Mouse (Mus musculus): Measurements from ENCODE around the gene Cox14. TPM values are rescaled to one million over a fixed set of nuclear protein-coding genes. Genes with fewer than 3 reads are reported as not detected.

Cox14 gene
- 210 TPM for polyA plus RNA-seq (2012; fragmentation: generic; extraction: Trizol)
- long read RNA-seq, experiment 1, transcript Cox14-201 (2 exons, 723 nt) = major isoform, 159 of 168 reads
- long read RNA-seq, experiment 1, partial matches to known transcripts = 6 of 168 reads
- long read RNA-seq, experiment 1, other reads (novel, unspliced or antisense) = 3 of 168 reads
- long read RNA-seq, experiment 2, transcript Cox14-201 (2 exons, 723 nt) = major isoform, 7 of 7 reads
- long read RNA-seq, experiment 2, partial matches to known transcripts = 0 of 7 reads
- long read RNA-seq, experiment 2, other reads (novel, unspliced or antisense) = 0 of 7 reads

- peaks cover 20% of the 10 kb centered on the region for H3K79me3 ChIP-seq (ENCODE audit: low read depth)
- TF ChIP-seq CEBPB (IDR thresholded peaks at IDR 0.05; ENCODE audit: low read depth) (no peak), USF1 (IDR thresholded peaks at IDR 0.05; ENCODE audit: low read depth) (no peak), CTCF (IDR thresholded peaks at IDR 0.05; ENCODE audit: control insufficient read depth, insufficient read depth, insufficient read length) (peak; percentile 95), MYOG (IDR thresholded peaks at IDR 0.05; ENCODE audit: control insufficient read depth, extremely low read depth, insufficient read length) (no peak), MAX (IDR thresholded peaks at IDR 0.05) (peak; percentile 59)
- H3K36me3 ChIP-seq (ENCODE audit: control insufficient read depth, insufficient read depth) = peaks cover 21% of the 10 kb centered on the region
Measured at GRCm38 (mm10) chr15:99725341-99726155, at the start of gene Cox14. Cox14 (plus strand) TSS chr15:99725618.

GRCm38 (mm10) chr15:99677089-99677488 is 48.3 kb upstream of the Cox14 start:
- H3K79me3 ChIP-seq (ENCODE audit: low read depth) = no peaks in the 10 kb centered on the region
- no peak overlapping the region for H3ac ChIP-seq (ENCODE audit: control insufficient read depth, insufficient read length, low read depth)
- no peak overlapping the region for H3K4me3 ChIP-seq (ENCODE audit: insufficient read depth, poor library complexity, severe bottlenecking)
- peaks cover 26% of the 10 kb centered on the region for H3K27me3 ChIP-seq (ENCODE audit: control insufficient read depth, insufficient read depth, insufficient read length)
- TF ChIP-seq MAX (IDR thresholded peaks at IDR 0.05) (no peak), MYOG (IDR thresholded peaks at IDR 0.05; ENCODE audit: control insufficient read depth, extremely low read depth, insufficient read length) (no peak), USF1 (IDR thresholded peaks at IDR 0.05; ENCODE audit: low read depth) (no peak), CTCF (IDR thresholded peaks at IDR 0.05; ENCODE audit: control insufficient read depth, insufficient read depth, insufficient read length) (no peak)
- no peaks in the 10 kb centered on the region for H3K79me2 ChIP-seq (ENCODE audit: control insufficient read depth, insufficient read depth)
- no peaks in the 10 kb centered on the region for H3K36me3 ChIP-seq (ENCODE audit: control insufficient read depth, insufficient read depth)

More at GRCm38 (mm10) chr15:99725341-99726155, at the start of gene Cox14:
- H3K79me2 ChIP-seq (ENCODE audit: control insufficient read depth, insufficient read depth) = peaks cover 32% of the 10 kb centered on the region
- no peaks in the 10 kb centered on the region for H3K27me3 ChIP-seq (ENCODE audit: control insufficient read depth, insufficient read depth, insufficient read length)
- peak within 1 kb of the TSS; percentile 87 for H3ac ChIP-seq (ENCODE audit: control insufficient read depth, insufficient read length, low read depth)
- H3K4me3 ChIP-seq (ENCODE audit: insufficient read depth, poor library complexity, severe bottlenecking) = peak within 1 kb of the TSS; percentile 91

GRCm38 (mm10) chr15:99678063-99678800 is 47.2 kb upstream of the Cox14 start:
- H3K79me2 ChIP-seq (ENCODE audit: control insufficient read depth, insufficient read depth) = no peaks in the 10 kb centered on the region
- H3K36me3 ChIP-seq (ENCODE audit: control insufficient read depth, insufficient read depth) = no peaks in the 10 kb centered on the region
- peaks cover 15% of the 10 kb centered on the region for H3K27me3 ChIP-seq (ENCODE audit: control insufficient read depth, insufficient read depth, insufficient read length)
- H3K79me3 ChIP-seq (ENCODE audit: low read depth) = no peaks in the 10 kb centered on the region
- H3ac ChIP-seq (ENCODE audit: control insufficient read depth, insufficient read length, low read depth) = no peak overlapping the region
- TF ChIP-seq MAX (IDR thresholded peaks at IDR 0.05) (no peak), CTCF (IDR thresholded peaks at IDR 0.05; ENCODE audit: control insufficient read depth, insufficient read depth, insufficient read length) (no peak), MYOG (IDR thresholded peaks at IDR 0.05; ENCODE audit: control insufficient read depth, extremely low read depth, insufficient read length) (no peak), FOSL1 (IDR thresholded peaks at IDR 0.05; ENCODE audit: insufficient read depth, low read length, poor library complexity, severe bottlenecking) (no peak), CEBPB (IDR thresholded peaks at IDR 0.05; ENCODE audit: low read depth) (no peak), USF1 (IDR thresholded peaks at IDR 0.05; ENCODE audit: low read depth) (no peak), MYOD1 (IDR thresholded peaks at IDR 0.05; ENCODE audit: control insufficient read depth, insufficient read length, low read depth) (no peak)
- no peak overlapping the region for H3K4me3 ChIP-seq (ENCODE audit: insufficient read depth, poor library complexity, severe bottlenecking)

- Histone ChIP-seq H3K79me3 (ENCODE audit: low read depth) (no peaks in the 10 kb centered on the region), H3K36me3 (ENCODE audit: control insufficient read depth, insufficient read depth) (no peaks in the 10 kb centered on the region), H3ac (ENCODE audit: control insufficient read depth, insufficient read length, low read depth) (no peak overlapping the region), H3K79me2 (ENCODE audit: control insufficient read depth, insufficient read depth) (no peaks in the 10 kb centered on the region), H3K4me3 (ENCODE audit: insufficient read depth, poor library complexity, severe bottlenecking) (no peak overlapping the region), H3K27me3 (ENCODE audit: control insufficient read depth, insufficient read depth, insufficient read length) (peaks cover 8% of the 10 kb centered on the region)
- TF ChIP-seq MYOG (IDR thresholded peaks at IDR 0.05; ENCODE audit: control insufficient read depth, extremely low read depth, insufficient read length) = no peak
- TF ChIP-seq USF1 (IDR thresholded peaks at IDR 0.05; ENCODE audit: low read depth) = no peak
Measured at GRCm38 (mm10) chr15:99679008-99679407, 46.4 kb upstream of the Cox14 start.

- no peaks in the 10 kb centered on the region for H3K79me3 ChIP-seq (ENCODE audit: low read depth)
- no peaks in the 10 kb centered on the region for H3K36me3 ChIP-seq (ENCODE audit: control insufficient read depth, insufficient read depth)
- H3K79me2 ChIP-seq (ENCODE audit: control insufficient read depth, insufficient read depth) = no peaks in the 10 kb centered on the region
- no peak for TF ChIP-seq USF1 (IDR thresholded peaks at IDR 0.05; ENCODE audit: low read depth)
- peak; percentile 6 for TF ChIP-seq CTCF (IDR thresholded peaks at IDR 0.05; ENCODE audit: control insufficient read depth, insufficient read depth, insufficient read length)
- no peak for TF ChIP-seq FOSL1 (IDR thresholded peaks at IDR 0.05; ENCODE audit: insufficient read depth, low read length, poor library complexity, severe bottlenecking)
- no peak for TF ChIP-seq MYOD1 (IDR thresholded peaks at IDR 0.05; ENCODE audit: control insufficient read depth, insufficient read length, low read depth)
- no peak overlapping the region for H3ac ChIP-seq (ENCODE audit: control insufficient read depth, insufficient read length, low read depth)
- H3K4me3 ChIP-seq (ENCODE audit: insufficient read depth, poor library complexity, severe bottlenecking) = no peak overlapping the region
- H3K27me3 ChIP-seq (ENCODE audit: control insufficient read depth, insufficient read depth, insufficient read length) = peaks cover 27% of the 10 kb centered on the region
Measured at GRCm38 (mm10) chr15:99682880-99683279, 42.5 kb upstream of the Cox14 start.

Data from C2C12 (cell line).